Mouse (Mus musculus) inflammation-experienced regulatory T-cells, adult 6 months (primary cell): Measurements from ENCODE around the gene Smyd2. TPM values are rescaled to one million over a fixed set of nuclear protein-coding genes. Genes with fewer than 3 reads are reported as not detected.

ENCODE experiments used
- polyA plus RNA-seq, 3 experiments: library from polyadenylated mRNA; unstranded; fragments of 100-300 nt; shearing (Covaris generic); gene quantifications; one replicate each; pipeline ENCODE4 v1.2.1; 2017

Smyd2 gene
- polyA plus RNA-seq, 3 experiments from 2014 or later: 4.9 to 14.0 (median 11.7) TPM

Other genes starting within 250 kb of the Smyd2 start
- 10 to 100 TPM in 1 of 3 experiments, 1 to 10 TPM in 2; 3.6 to 44.7 (median 3.8) TPM for gene Cenpf, start 234.3 kb downstream of the Smyd2 start, polyA plus RNA-seq
- gene Ptpn14, start 194.1 kb downstream of the Smyd2 start, polyA plus RNA-seq: under 1 TPM in 2 of 3 experiments, not detected in 1; 0.10 to 0.23 TPM
- under 1 TPM in 1 of 3 experiments, not detected in 2; 0.18 TPM for gene Prox1, start 248.4 kb upstream of the Smyd2 start, polyA plus RNA-seq